14 mouse cellular contexts compared by ENCODE assay signal in the genomic region with DNA sequence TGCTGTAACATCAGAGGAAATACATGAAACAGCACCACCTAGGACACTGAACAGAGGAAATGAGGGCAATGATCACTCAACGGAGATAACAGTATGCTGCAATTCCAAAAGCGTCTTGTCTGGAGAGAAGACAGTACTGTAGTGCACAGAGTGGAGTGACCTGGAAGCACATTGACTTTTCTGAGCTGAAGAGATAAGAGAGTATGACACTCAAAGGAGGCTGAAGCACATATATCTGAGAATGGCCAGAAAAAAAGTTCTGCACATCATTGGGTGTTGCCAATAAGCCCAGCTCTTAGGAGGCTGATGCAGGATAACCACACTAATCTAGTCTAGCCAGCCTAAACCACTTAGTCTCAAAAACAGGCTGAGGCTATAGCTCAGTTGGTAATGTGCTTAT. TPM values are rescaled to one million over a fixed set of nuclear protein-coding genes. Genes with fewer than 3 reads are reported as not detected.
A peak's percentile ranks its signal among the peaks of the same experiment; 100 is the strongest.
DNase-seq lines count a peak whose midpoint lies in the region; ATAC-seq and TF ChIP-seq lines count a peak whose summit lies in the region.
"Had no signal": no experiment of that assay in that cellular context is flagged by ENCODE, and none has a peak within 500 bp of the region (broad histone marks: within the 10 kb centered on the region; RNA-seq: fewer than 3 reads in every experiment).

No protein-coding gene starts in this region.

- 0 out of 2 replicates have a peak overlapping the region, but pooled peaks have one; percentile 33 for H3K4me2 ChIP-seq in liver, postnatal 0 days (ENCODE audit: low read depth, low read length)
- H3K4me2 ChIP-seq: hindbrain, embryonic 13.5 days had no signal

- H3K4me3 ChIP-seq in liver, postnatal 0 days (ENCODE audit: low read depth, low read length), result no peak overlapping the region
- H3K4me3 ChIP-seq: forebrain, embryonic 10.5 days; gastrocnemius, adult 2 months; hindbrain, embryonic 13.5 days had no signal

- peak; percentile 100 for TF ChIP-seq EP300 in liver, postnatal 0 days (IDR thresholded peaks at IDR 0.05; ENCODE audit: low read depth)

- 34% methylated on average over 2 of the region's 2 CpGs for WGBS in liver, postnatal 0 days (ENCODE audit: insufficient replicate concordance)

- H3K27ac ChIP-seq in liver, postnatal 0 days (ENCODE audit: low read depth), result peak overlapping the region; percentile 96
- H3K27ac ChIP-seq: forebrain, embryonic 10.5 days; gastrocnemius, adult 2 months; hindbrain, embryonic 13.5 days had no signal

- no peaks in the 10 kb centered on the region for H3K27me3 ChIP-seq in liver, postnatal 0 days (ENCODE audit: insufficient read depth, low read length)
- H3K27me3 ChIP-seq: hindbrain, embryonic 13.5 days had no signal

- H3K9me3 ChIP-seq in liver, postnatal 0 days (ENCODE audit: low read length), result no peaks in the 10 kb centered on the region
- H3K9me3 ChIP-seq: forebrain, embryonic 10.5 days; hindbrain, embryonic 13.5 days had no signal

- ATAC-seq in frontal cortex, adult (ENCODE audit: low TSS enrichment), result peak; percentile 47; the same call in 1 of the 2 replicates
- peak; percentile 93 for ATAC-seq in erythroid progenitor cell, adult 5-6 weeks (replicated peaks; ENCODE audit: low FRiP score, poor library complexity, severe bottlenecking)
- ATAC-seq in liver, postnatal 0 days, result peak; percentile 97

- DNase-seq in frontal cortex, postnatal 25 days (ENCODE audit: low spot score in 2 of 2), result no peak
- DNase-seq in 416B (ENCODE audit: low read depth), result peak; percentile 49
- DNase-seq in liver, postnatal 0 days, result peak; percentile 21
- no peak for DNase-seq in yolk sac, embryonic 10.5 days (ENCODE audit: low spot score)
- no peak for DNase-seq in left cerebral cortex, adult 11 months (ENCODE audit: low spot score)
- no peak for DNase-seq in thymus, postnatal 0 days (ENCODE audit: low spot score)
- DNase-seq: adrenal gland, postnatal 36 days; cerebellum, adult 8-10 months; gastrocnemius, adult 2 months; right cerebral cortex, postnatal 14 days had no signal

- H3K9ac ChIP-seq in liver, postnatal 0 days (replicated peaks), result peak overlapping the region; percentile 43; the same call in 1 of the 2 replicates
- H3K9ac ChIP-seq: hindbrain, embryonic 13.5 days had no signal

- TF ChIP-seq CTCF in liver, postnatal 0 days (IDR thresholded peaks at IDR 0.05; ENCODE audit: low read depth), result peak; percentile 53

- H3K4me1 ChIP-seq in liver, postnatal 0 days (ENCODE audit: insufficient read depth), result peaks cover 18% of the 10 kb centered on the region
- H3K4me1 ChIP-seq: forebrain, embryonic 10.5 days; hindbrain, embryonic 13.5 days had no signal

- H3K36me3 ChIP-seq in liver, postnatal 0 days (replicated peaks; ENCODE audit: insufficient read depth, low read length), result no peaks in the 10 kb centered on the region
- H3K36me3 ChIP-seq: forebrain, embryonic 10.5 days; hindbrain, embryonic 13.5 days had no signal

RNA-seq across cellular contexts. Expression of a gene that starts 34.0 kb away (rescaled TPM):
- 7.6 and 13.0 TPM in 2 replicates for total RNA-seq in erythroid progenitor cell, adult 5-6 weeks (2015; ENCODE audit: low replicate concordance)
- 5.4 and 8.8 TPM in 2 replicates for total RNA-seq in erythroid progenitor cell, adult 5-6 weeks (2017; ENCODE audit: low replicate concordance)
- 1.6 and 1.8 TPM in 2 replicates for polyA plus RNA-seq in liver, postnatal 0 days (2015; fragmentation: Nextera tagmentation; extraction: Ambion mirVana)
- polyA plus RNA-seq in thymus, postnatal 0 days (2015; fragmentation: Nextera tagmentation; extraction: Ambion mirVana), result 1.1 and 2.0 TPM in 2 replicates

Comparison
In these comparisons a context has a peak if more than half of its experiments do, and no peak if none do; other contexts are left out.
1. ATAC-seq: peak in every context shown above with its lines; median percentile 97 in liver, postnatal 0 days; 93 in erythroid progenitor cell, adult 5-6 weeks; 47 in frontal cortex, adult.
2. DNase-seq: peak in 416B (single experiment) and liver, postnatal 0 days (single experiment); none in frontal cortex, postnatal 25 days (0 of 2), yolk sac, embryonic 10.5 days (single experiment), left cerebral cortex, adult 11 months (single experiment) and thymus, postnatal 0 days (single experiment).